Mouse (Mus musculus): ENCODE results near the gene Fut1. TPM values are rescaled to one million over a fixed set of nuclear protein-coding genes. Genes with fewer than 3 reads are reported as not detected.
A peak's percentile ranks its signal among the peaks of the same experiment; 100 is the strongest.

Gene Fut1
- total RNA-seq, 2 experiments from 2014 or later, result 0.13 to 0.30 TPM

DNA sequence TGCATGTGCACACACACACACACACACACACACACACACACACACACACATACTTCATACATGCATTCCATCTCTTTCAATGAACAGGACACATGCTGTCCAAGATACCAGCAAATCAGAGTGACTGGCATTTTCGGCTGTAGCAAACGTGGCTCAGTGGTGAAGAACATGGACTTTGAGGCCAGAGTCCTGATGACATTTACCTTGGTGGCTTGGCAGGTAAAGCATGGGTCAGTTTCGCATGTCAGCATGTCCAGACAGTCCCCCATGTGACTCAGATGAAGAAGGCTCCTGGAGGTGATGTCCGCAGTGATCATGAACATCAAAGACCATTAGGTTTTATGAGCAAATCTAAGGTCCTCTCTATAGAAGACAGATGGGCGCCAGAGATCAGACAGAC lies 20.1 kb upstream of the Fut1 start:
- intact Hi-C loops (cut with DNase I), result loop anchor here (2.0 kb wide), 1 partner anchor 16 kb away; no protein-coding TSS in a partner anchor
- no peak for DNase-seq (ENCODE audit: extremely low spot score in 1 of 2, low spot score in 2 of 2)

- intact Hi-C loops (cut with DNase I), result loop anchor here (2.0 kb wide), 1 partner anchor 15 kb away; no protein-coding TSS in a partner anchor
Observed at GRCm38 (mm10) chr7:45597527-45597926, 19.6 kb upstream of the Fut1 start.

GRCm38 (mm10) chr7:45598960-45599879 lies 17.9 kb upstream of the Fut1 start:
- intact Hi-C loops (cut with DNase I), result no loop called here
- no peak for DNase-seq (ENCODE audit: extremely low spot score in 1 of 2, low spot score in 2 of 2)

More at GRCm38 (mm10) chr7:45597527-45597926, 19.6 kb upstream of the Fut1 start:
- no peak for DNase-seq (ENCODE audit: extremely low spot score in 1 of 2, low spot score in 2 of 2)

GRCm38 (mm10) chr7:45605704-45606289 lies 11.3 kb upstream of the Fut1 start:
- no peak for DNase-seq (ENCODE audit: extremely low spot score in 1 of 2, low spot score in 2 of 2)
- intact Hi-C loops (cut with DNase I), result loop anchor here (5.0 kb wide), 1 partner anchor 87 kb away; the partner anchor contains the start of gene Sec1

- no peak for DNase-seq (ENCODE audit: extremely low spot score in 1 of 2, low spot score in 2 of 2)
- intact Hi-C loops (cut with DNase I), result loop anchor here (5.0 kb wide), 1 partner anchor 83 kb away; the partner anchor contains the start of gene Sec1
Observed at GRCm38 (mm10) chr7:45609511-45609910, 7.6 kb upstream of the Fut1 start.

GRCm38 (mm10) chr7:45616277-45616676 lies 812 bp upstream of the Fut1 start:
- no peak for DNase-seq (ENCODE audit: extremely low spot score in 1 of 2, low spot score in 2 of 2)
- intact Hi-C loops (cut with DNase I), result no loop called here

DNA sequence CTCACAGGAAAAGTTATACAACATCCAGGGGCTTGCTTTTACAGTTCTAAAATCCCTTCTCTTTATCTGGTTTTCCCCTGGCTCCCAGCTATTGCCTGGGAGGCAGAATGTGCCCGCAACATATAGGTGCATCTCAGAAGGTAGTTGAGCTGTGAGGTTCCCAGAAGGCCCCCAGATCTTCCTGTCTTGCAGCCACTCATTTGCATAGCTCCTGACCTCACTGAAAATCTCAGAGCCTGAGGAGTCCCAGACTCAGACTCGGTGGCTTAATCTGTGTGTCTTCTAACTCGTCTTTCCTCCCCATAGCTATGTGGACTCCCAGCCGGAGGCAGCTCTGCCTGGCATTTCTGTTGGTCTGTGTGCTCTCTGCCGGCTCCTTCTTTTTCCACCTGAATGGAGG lies 1.2 kb downstream of the Fut1 start:
- no peak for DNase-seq (ENCODE audit: extremely low spot score in 1 of 2, low spot score in 2 of 2)
- intact Hi-C loops (cut with DNase I), result no loop called here

DNA sequence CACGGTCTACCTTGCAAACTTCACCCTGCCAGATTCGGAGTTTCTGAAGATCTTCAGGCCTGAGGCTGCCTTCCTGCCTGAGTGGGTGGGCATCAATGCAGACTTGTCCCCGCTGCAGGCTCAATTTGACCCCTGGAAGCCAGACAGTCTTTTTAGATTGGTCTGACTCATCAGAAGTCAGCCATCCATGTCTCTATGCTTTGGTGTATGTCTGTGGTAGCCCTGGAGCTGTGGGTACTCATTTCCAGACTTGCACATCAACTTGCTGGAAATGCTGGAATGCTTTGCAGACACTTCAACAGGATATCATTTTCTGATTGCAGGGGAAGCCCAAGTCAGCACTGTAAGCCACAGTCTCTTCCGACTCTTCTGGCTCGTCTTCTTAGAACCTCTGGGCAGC lies 2.5 kb downstream of the Fut1 start:
- intact Hi-C loops (cut with DNase I), result no loop called here
- DNase-seq (ENCODE audit: extremely low spot score in 1 of 2, low spot score in 2 of 2), result no peak

DNA sequence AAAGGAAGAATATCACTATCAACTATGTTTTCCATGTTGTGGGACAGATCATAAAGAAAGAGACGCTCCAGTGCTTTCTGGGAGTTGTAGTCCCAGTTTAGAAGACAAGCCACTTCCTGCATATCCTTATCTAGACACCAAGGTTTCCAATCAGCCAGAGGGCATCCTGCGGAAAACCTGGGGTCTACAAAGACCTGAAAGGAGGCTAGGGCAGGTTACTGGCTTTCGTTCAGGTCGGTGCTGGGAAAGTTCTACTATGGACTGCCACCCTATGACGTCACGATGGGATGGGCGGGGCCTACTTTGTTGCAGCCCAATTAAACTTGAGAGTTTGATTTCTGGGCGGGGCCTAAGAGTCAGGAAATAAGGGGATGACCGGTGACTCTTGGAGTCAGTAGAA lies 4.4 kb downstream of the Fut1 start, which contains the start of gene Izumo1:
TSS of gene Izumo1 (plus strand) at position 369 of the 400 bp plus-strand sequence.
- DNase-seq (ENCODE audit: extremely low spot score in 1 of 2, low spot score in 2 of 2), result peak in 1 of 2 experiments; percentile 82
- intact Hi-C loops (cut with DNase I), result no loop called here

DNA sequence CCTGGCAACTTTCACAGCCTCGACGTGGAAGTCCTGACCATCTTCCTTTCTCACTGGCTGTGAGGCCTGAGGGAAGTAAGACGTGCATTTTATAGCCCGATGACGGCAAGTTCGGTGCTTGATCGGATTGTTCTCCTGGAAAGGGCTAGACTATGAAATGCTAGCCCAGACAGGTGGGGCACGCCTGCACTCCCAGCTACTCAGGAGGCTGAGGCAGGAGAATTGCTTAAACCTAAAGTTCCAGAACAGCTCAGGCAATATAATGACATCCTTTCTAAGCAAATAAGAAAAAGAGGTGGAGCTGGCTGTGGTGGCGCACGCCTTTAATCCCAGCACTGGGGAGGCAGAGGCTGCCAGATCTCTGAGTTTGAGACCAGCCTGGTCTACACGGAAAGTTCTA lies 6.4 kb downstream of the Fut1 start:
- no peak for DNase-seq (ENCODE audit: extremely low spot score in 1 of 2, low spot score in 2 of 2)
- intact Hi-C loops (cut with DNase I), result no loop called here

GRCm38 (mm10) chr7:45624718-45625117 lies 7.6 kb downstream of the Fut1 start:
- intact Hi-C loops (cut with DNase I), result loop anchor here (5.0 kb wide), 1 partner anchor 58 kb away; the partner anchor contains the start of gene Ntn5
- no peak for DNase-seq (ENCODE audit: extremely low spot score in 1 of 2, low spot score in 2 of 2)

DNA sequence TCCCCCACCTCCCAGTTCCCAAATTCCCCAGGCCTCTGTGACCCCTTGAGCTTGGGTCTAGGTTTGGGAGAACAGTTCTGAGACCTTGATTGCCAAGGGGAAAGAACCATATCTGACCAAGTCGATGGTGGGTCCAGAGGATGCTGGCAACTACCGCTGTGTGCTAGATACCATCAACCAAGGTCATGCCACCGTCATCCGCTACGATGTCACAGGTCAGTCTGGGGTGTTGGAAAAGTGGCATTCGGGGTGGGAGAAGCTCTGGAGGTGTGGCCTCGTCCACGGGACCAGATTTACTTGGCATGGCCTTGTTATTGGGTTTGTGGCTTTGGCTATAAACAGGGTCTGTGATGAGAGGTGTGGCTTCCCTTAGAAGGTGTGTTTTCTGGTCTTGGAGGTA lies 8.4 kb downstream of the Fut1 start:
- intact Hi-C loops (cut with DNase I), result loop anchor here (5.0 kb wide), 1 partner anchor 57 kb away; the partner anchor contains the start of gene Ntn5

GRCm38 (mm10) chr7:45626571-45627076 lies 9.5 kb downstream of the Fut1 start:
- intact Hi-C loops (cut with DNase I), result loop anchor here (5.0 kb wide), 1 partner anchor 56 kb away; the partner anchor contains the start of gene Ntn5
- no peak for DNase-seq (ENCODE audit: extremely low spot score in 1 of 2, low spot score in 2 of 2)

More for the DNA sequence above, 8.4 kb downstream of the Fut1 start:
- no peak for DNase-seq (ENCODE audit: extremely low spot score in 1 of 2, low spot score in 2 of 2)

DNA sequence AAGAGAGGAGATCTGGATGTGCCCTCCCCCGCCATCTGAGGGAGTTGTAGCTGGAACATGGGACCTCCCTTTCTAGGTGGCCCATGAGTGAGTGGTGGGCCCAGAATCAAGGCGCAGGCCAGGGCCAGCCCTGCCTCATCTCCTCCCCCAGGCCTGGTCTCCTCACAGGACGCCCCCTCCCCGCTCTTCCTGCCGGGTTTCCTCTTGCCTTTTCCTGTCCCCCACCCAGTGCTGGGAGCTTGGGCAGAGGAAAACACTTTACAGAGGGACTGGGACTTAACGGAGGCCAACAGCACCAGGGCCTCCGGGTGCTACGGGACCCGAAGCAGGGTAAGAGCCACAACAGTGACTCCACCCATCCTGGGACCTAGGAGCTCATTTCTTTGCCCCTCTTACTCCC lies 10.2 kb downstream of the Fut1 start, which contains the start of gene Rasip1:
TSS of gene Rasip1 (plus strand) at position 228 of the 400 bp plus-strand sequence.
- DNase-seq (ENCODE audit: extremely low spot score in 1 of 2, low spot score in 2 of 2), result peak in 1 of 2 experiments; percentile 84
- intact Hi-C loops (cut with DNase I), result loop anchor here (5.0 kb wide), 1 partner anchor 55 kb away; the partner anchor contains the start of gene Ntn5

GRCm38 (mm10) chr7:45628364-45629294 lies 11.5 kb downstream of the Fut1 start:
- intact Hi-C loops (cut with DNase I), result loop anchor here (5.0 kb wide), 1 partner anchor 54 kb away; the partner anchor contains the start of gene Ntn5
- peak; percentile 65 to 95 for DNase-seq (ENCODE audit: extremely low spot score in 1 of 2, low spot score in 2 of 2)

DNA sequence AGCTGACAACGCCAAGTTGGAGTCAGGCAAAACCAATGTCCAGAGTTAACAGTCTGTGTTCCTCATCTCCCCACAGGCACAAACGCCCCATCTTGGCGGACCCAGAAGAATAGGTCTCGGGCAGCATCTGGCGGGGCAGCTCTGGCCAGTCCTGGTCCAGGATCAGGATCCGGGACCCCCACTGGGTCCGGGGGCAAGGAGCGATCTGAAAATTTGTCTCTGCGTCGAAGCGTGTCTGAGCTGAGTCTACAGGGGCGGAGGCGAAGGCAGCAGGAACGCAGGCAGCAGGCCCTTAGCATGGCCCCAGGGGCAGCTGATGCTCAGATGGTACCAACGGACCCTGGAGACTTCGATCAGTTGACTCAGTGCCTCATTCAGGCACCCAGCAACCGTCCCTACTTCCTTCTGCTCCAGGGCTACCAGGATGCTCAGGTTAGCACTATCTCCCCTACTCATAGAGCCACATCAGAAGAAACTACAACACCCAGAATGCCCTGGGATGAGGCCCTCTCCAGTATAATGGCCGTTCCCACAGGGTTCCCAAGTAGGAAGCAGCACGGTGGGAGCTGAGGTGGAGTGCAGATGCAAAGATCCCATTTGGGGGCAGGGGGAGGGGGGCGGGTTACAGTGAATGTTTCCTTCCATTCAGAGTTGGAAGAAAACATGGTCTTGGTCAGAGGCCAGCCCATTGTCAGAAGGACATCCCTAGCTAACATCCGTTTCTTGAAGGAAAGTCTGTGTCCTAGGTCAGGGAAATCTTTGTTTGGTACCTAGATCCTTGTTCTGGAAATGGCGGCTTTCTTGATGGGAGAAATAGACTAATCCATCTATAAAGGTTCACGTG lies 13.2 kb downstream of the Fut1 start:
- DNase-seq (ENCODE audit: extremely low spot score in 1 of 2, low spot score in 2 of 2), result no peak
- intact Hi-C loops (cut with DNase I), result no loop called here

DNA sequence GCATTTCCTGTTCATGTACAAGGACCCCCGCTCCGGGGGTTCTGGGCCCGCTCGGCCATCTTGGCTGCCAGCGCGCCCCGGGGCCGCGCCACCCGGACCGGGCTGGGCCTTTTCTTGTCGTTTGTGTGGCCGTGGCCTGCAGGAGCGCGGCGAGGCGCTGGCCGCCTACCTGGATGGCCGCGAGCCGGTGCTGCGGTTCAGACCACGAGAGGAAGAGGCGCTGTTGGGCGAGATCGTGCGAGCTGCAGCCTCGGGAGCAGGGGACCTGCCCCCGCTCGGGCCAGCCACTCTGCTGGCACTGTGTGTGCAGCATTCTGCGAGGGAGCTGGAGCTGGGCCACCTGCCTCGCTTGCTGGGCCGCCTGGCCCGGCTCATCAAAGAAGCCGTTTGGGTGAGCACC lies 15.4 kb downstream of the Fut1 start:
- peak in 1 of 2 experiments; percentile 61 for DNase-seq (ENCODE audit: extremely low spot score in 1 of 2, low spot score in 2 of 2)
- intact Hi-C loops (cut with DNase I), result no loop called here
